Mouse (Mus musculus): ENCODE data around the gene Crebrf. TPM values are rescaled to one million over a fixed set of nuclear protein-coding genes. Genes with fewer than 3 reads are reported as not detected.

Crebrf gene
- total RNA-seq (2023): 10 to 100 TPM; 42.7 to 52.5 TPM

GRCm38 (mm10) chr17:26715271-26715758 is at the start of gene Crebrf:
TSS of gene Crebrf (plus strand) at chr17:26715650.

GRCm38 (mm10) chr17:26780750-26781571 is 65.5 kb downstream of the Crebrf start, which contains the start of gene Bnip1:
TSS of gene Bnip1 (plus strand) at chr17:26781066.

Other genes starting within 250 kb of the Crebrf start
- gene Ergic1, start 154.2 kb upstream of the Crebrf start, total RNA-seq (2023): 10 to 100 TPM; 15.1 to 15.9 TPM
- 1,000 to 10,000 TPM; 2,979 to 3,502 TPM for gene Dusp1, start 153.5 kb upstream of the Crebrf start, total RNA-seq (2023)
- 100 to 1,000 TPM; 147 to 166 TPM for gene Atp6v0e, start 52.4 kb upstream of the Crebrf start, total RNA-seq (2023)
- 10 to 100 TPM; 14.3 to 17.5 TPM for gene Bnip1, start 65.4 kb downstream of the Crebrf start, total RNA-seq (2023)
- not detected for gene Nkx2-5, start 129.4 kb downstream of the Crebrf start, total RNA-seq (2023)
- gene Kifc5b, start 201.4 kb downstream of the Crebrf start, total RNA-seq (2023): 10 to 100 TPM; 20.7 to 24.2 TPM
- gene Phf1, start 217.4 kb downstream of the Crebrf start, total RNA-seq (2023): 10 to 100 TPM; 57.3 to 61.4 TPM
- gene Cuta, start 223.9 kb downstream of the Crebrf start, total RNA-seq (2023): 10 to 100 TPM; 62.3 to 63.5 TPM
- gene Syngap1, start 225.6 kb downstream of the Crebrf start, total RNA-seq (2023): 1 to 10 TPM; 5.7 to 7.8 TPM